Mouse (Mus musculus): Measurements from ENCODE around the gene Zbp1. TPM values are rescaled to one million over a fixed set of nuclear protein-coding genes. Genes with fewer than 3 reads are reported as not detected.

The Zbp1 gene
- total and polyA plus RNA-seq, 2 experiments from 2014 or later = 0.44 to 0.52 TPM

- no peak for TF ChIP-seq CTCF (IDR thresholded peaks at IDR 0.05; ENCODE audit: low read depth)
- no peaks in the 10 kb centered on the region for H3K9me3 ChIP-seq (ENCODE audit: low read length)
- H3K4me1 ChIP-seq (ENCODE audit: insufficient read depth) = 0 out of 2 replicates have a peak, but pooled peaks cover 6% of the 10 kb centered on the region
- no peak overlapping the region for H3K4me3 ChIP-seq (ENCODE audit: low read depth, low read length)
- H3K27ac ChIP-seq (ENCODE audit: low read depth, low read length) = no peak overlapping the region
- no peaks in the 10 kb centered on the region for H3K27me3 ChIP-seq (ENCODE audit: insufficient read depth, low read length)
- H3K36me3 ChIP-seq (ENCODE audit: insufficient read depth) = no peaks in the 10 kb centered on the region
- no peak overlapping the region for H3K9ac ChIP-seq
- 83% methylated on average over 10 of the region's 10 CpGs for WGBS
- no peak overlapping the region for H3K4me2 ChIP-seq (ENCODE audit: low read depth)
- no peak for DNase-seq
- no peak for ATAC-seq
Measured at GRCm38 (mm10) chr2:173165357-173165756, 53.4 kb downstream of the Zbp1 start.

- ATAC-seq = no peak
- Histone ChIP-seq H3K9ac (no peak overlapping the region), H3K27me3 (ENCODE audit: insufficient read depth, low read length) (no peaks in the 10 kb centered on the region), H3K4me1 (ENCODE audit: insufficient read depth) (0 out of 2 replicates have a peak, but pooled peaks cover 6% of the 10 kb centered on the region), H3K4me3 (ENCODE audit: low read depth, low read length) (no peak overlapping the region), H3K4me2 (ENCODE audit: low read depth) (no peak overlapping the region), H3K27ac (ENCODE audit: low read depth, low read length) (no peak overlapping the region), H3K36me3 (ENCODE audit: insufficient read depth) (no peaks in the 10 kb centered on the region), H3K9me3 (ENCODE audit: low read length) (no peaks in the 10 kb centered on the region)
- TF ChIP-seq CTCF (IDR thresholded peaks at IDR 0.05; ENCODE audit: low read depth) = no peak
- 84% methylated on average over 10 of the region's 10 CpGs for WGBS
- no peak for DNase-seq
Measured at GRCm38 (mm10) chr2:173164946-173165345, 53.8 kb downstream of the Zbp1 start.

GRCm38 (mm10) chr2:173164358-173164757, 54.4 kb downstream of the Zbp1 start:
- Histone ChIP-seq H3K4me2 (ENCODE audit: low read depth) (no peak overlapping the region), H3K4me1 (ENCODE audit: insufficient read depth) (0 out of 2 replicates have a peak, but pooled peaks cover 6% of the 10 kb centered on the region), H3K9ac (no peak overlapping the region), H3K4me3 (ENCODE audit: low read depth, low read length) (no peak overlapping the region), H3K36me3 (ENCODE audit: insufficient read depth) (no peaks in the 10 kb centered on the region), H3K27ac (ENCODE audit: low read depth, low read length) (no peak overlapping the region), H3K9me3 (ENCODE audit: low read length) (no peaks in the 10 kb centered on the region), H3K27me3 (ENCODE audit: insufficient read depth, low read length) (no peaks in the 10 kb centered on the region)
- peak; percentile 41 for TF ChIP-seq CTCF (IDR thresholded peaks at IDR 0.05; ENCODE audit: low read depth)
- no peak for ATAC-seq
- WGBS = 41% methylated on average over 2 of the region's 2 CpGs
- no peak for DNase-seq

- ATAC-seq = no peak
- H3K4me1 ChIP-seq (ENCODE audit: insufficient read depth) = 0 out of 2 replicates have a peak, but pooled peaks cover 3% of the 10 kb centered on the region
- no peak overlapping the region for H3K4me3 ChIP-seq (ENCODE audit: low read depth, low read length)
Measured at GRCm38 (mm10) chr2:173163380-173163779, 55.3 kb downstream of the Zbp1 start.

GRCm38 (mm10) chr2:173159354-173160311, 59.1 kb downstream of the Zbp1 start:
- Histone ChIP-seq H3K36me3 (ENCODE audit: insufficient read depth) (no peaks in the 10 kb centered on the region), H3K4me3 (ENCODE audit: low read depth, low read length) (no peak overlapping the region), H3K9me3 (ENCODE audit: low read length) (no peaks in the 10 kb centered on the region), H3K9ac (no peak overlapping the region), H3K4me2 (ENCODE audit: low read depth) (no peak overlapping the region), H3K4me1 (ENCODE audit: insufficient read depth) (no peaks in the 10 kb centered on the region), H3K27me3 (ENCODE audit: insufficient read depth, low read length) (no peaks in the 10 kb centered on the region), H3K27ac (ENCODE audit: low read depth, low read length) (no peak overlapping the region)
- DNase-seq = peak; percentile 70
- 55% methylated on average over 24 of the region's 24 CpGs for WGBS
- peak; percentile 84 for TF ChIP-seq CTCF (IDR thresholded peaks at IDR 0.05; ENCODE audit: low read depth)
- ATAC-seq = peak; percentile 86

More at GRCm38 (mm10) chr2:173163380-173163779, 55.3 kb downstream of the Zbp1 start:
- Histone ChIP-seq H3K27me3 (ENCODE audit: insufficient read depth, low read length) (no peaks in the 10 kb centered on the region), H3K4me2 (ENCODE audit: low read depth) (no peak overlapping the region), H3K9me3 (ENCODE audit: low read length) (no peaks in the 10 kb centered on the region), H3K9ac (no peak overlapping the region), H3K36me3 (ENCODE audit: insufficient read depth) (no peaks in the 10 kb centered on the region), H3K27ac (ENCODE audit: low read depth, low read length) (no peak overlapping the region)
- 88% methylated on average over 8 of the region's 8 CpGs for WGBS
- TF ChIP-seq CTCF (IDR thresholded peaks at IDR 0.05; ENCODE audit: low read depth) = no peak
- no peak for DNase-seq

- no peak for TF ChIP-seq CTCF (IDR thresholded peaks at IDR 0.05; ENCODE audit: low read depth)
- ATAC-seq (no peak), DNase-seq (no peak)
Measured at GRCm38 (mm10) chr2:173158390-173159055, 60.2 kb downstream of the Zbp1 start.

GRCm38 (mm10) chr2:173157871-173158270, 60.9 kb downstream of the Zbp1 start:
- no peak overlapping the region for H3K27ac ChIP-seq (ENCODE audit: low read depth, low read length)
- H3K9me3 ChIP-seq (ENCODE audit: low read length) = no peaks in the 10 kb centered on the region
- DNase-seq (no peak), ATAC-seq (no peak)
- no peaks in the 10 kb centered on the region for H3K27me3 ChIP-seq (ENCODE audit: insufficient read depth, low read length)
- no peak overlapping the region for H3K9ac ChIP-seq
- no peaks in the 10 kb centered on the region for H3K36me3 ChIP-seq (ENCODE audit: insufficient read depth)
- H3K4me1 ChIP-seq (ENCODE audit: insufficient read depth) = no peaks in the 10 kb centered on the region
- no peak overlapping the region for H3K4me3 ChIP-seq (ENCODE audit: low read depth, low read length)
- no peak overlapping the region for H3K4me2 ChIP-seq (ENCODE audit: low read depth)
- TF ChIP-seq CTCF (IDR thresholded peaks at IDR 0.05; ENCODE audit: low read depth) = no peak
- WGBS = 92% methylated on average over 4 of the region's 4 CpGs

More at GRCm38 (mm10) chr2:173158390-173159055, 60.2 kb downstream of the Zbp1 start:
- no peaks in the 10 kb centered on the region for H3K36me3 ChIP-seq (ENCODE audit: insufficient read depth)
- H3K27me3 ChIP-seq (ENCODE audit: insufficient read depth, low read length) = no peaks in the 10 kb centered on the region
- H3K4me3 ChIP-seq (ENCODE audit: low read depth, low read length) = no peak overlapping the region
- H3K9ac ChIP-seq = no peak overlapping the region
- no peaks in the 10 kb centered on the region for H3K9me3 ChIP-seq (ENCODE audit: low read length)
- no peak overlapping the region for H3K27ac ChIP-seq (ENCODE audit: low read depth, low read length)
- WGBS = 92% methylated on average over 19 of the region's 19 CpGs
- H3K4me1 ChIP-seq (ENCODE audit: insufficient read depth) = no peaks in the 10 kb centered on the region
- no peak overlapping the region for H3K4me2 ChIP-seq (ENCODE audit: low read depth)
